Comparison of ENCODE assay signal across 8 mouse cellular contexts in genomic region chr12:16588396-16589042, GRCm38 (mm10). TPM values are rescaled to one million over a fixed set of nuclear protein-coding genes. Genes with fewer than 3 reads are reported as not detected.
A peak's percentile ranks its signal among the peaks of the same experiment; 100 is the strongest.
DNase-seq lines count a peak whose midpoint lies in the region; ATAC-seq and TF ChIP-seq lines count a peak whose summit lies in the region.

No protein-coding gene starts in this region.

- 21% methylated on average over 7 of the region's 7 CpGs for WGBS in embryonic facial prominence, embryonic 12.5 days
- 19% methylated on average over 7 of the region's 7 CpGs for WGBS in hindbrain, embryonic 12.5 days
- 29% methylated on average over 7 of the region's 7 CpGs for WGBS in limb, embryonic 15.5 days

- H3K4me2 ChIP-seq in embryonic facial prominence, embryonic 12.5 days (replicated peaks), result peak overlapping the region; percentile 71
- H3K4me2 ChIP-seq in hindbrain, embryonic 12.5 days (replicated peaks), result peak overlapping the region; percentile 79
- H3K4me2 ChIP-seq in limb, embryonic 15.5 days, result peak overlapping the region; percentile 70
- peak overlapping the region; percentile 87 for H3K4me2 ChIP-seq in myocyte (ENCODE audit: low read depth)

- no peaks in the 10 kb centered on the region for H3K9me3 ChIP-seq in embryonic facial prominence, embryonic 12.5 days
- H3K9me3 ChIP-seq in hindbrain, embryonic 12.5 days (replicated peaks), result no peaks in the 10 kb centered on the region
- H3K9me3 ChIP-seq in limb, embryonic 15.5 days, result no peaks in the 10 kb centered on the region

- H3K27ac ChIP-seq in embryonic facial prominence, embryonic 12.5 days, result no peak overlapping the region
- H3K27ac ChIP-seq in hindbrain, embryonic 12.5 days, result peak overlapping the region; percentile 84
- no peak overlapping the region for H3K27ac ChIP-seq in limb, embryonic 15.5 days

- H3ac ChIP-seq in myocyte (ENCODE audit: control insufficient read depth, insufficient read length), result no peak overlapping the region

- peak overlapping the region; percentile 79 for H3K4me3 ChIP-seq in embryonic facial prominence, embryonic 12.5 days
- H3K4me3 ChIP-seq in hindbrain, embryonic 12.5 days, result peak overlapping the region; percentile 56
- peak overlapping the region; percentile 72 for H3K4me3 ChIP-seq in limb, embryonic 15.5 days
- peak overlapping the region; percentile 50 for H3K4me3 ChIP-seq in myocyte

- H3K79me2 ChIP-seq in myocyte (ENCODE audit: control insufficient read depth, insufficient read depth), result peaks cover 4% of the 10 kb centered on the region

- H3K36me3 ChIP-seq in embryonic facial prominence, embryonic 12.5 days, result no peaks in the 10 kb centered on the region
- 0 out of 2 replicates have a peak, but pooled peaks cover 4% of the 10 kb centered on the region for H3K36me3 ChIP-seq in hindbrain, embryonic 12.5 days
- H3K36me3 ChIP-seq in limb, embryonic 15.5 days, result no peaks in the 10 kb centered on the region
- H3K36me3 ChIP-seq in myocyte (ENCODE audit: control insufficient read depth, insufficient read depth), result no peaks in the 10 kb centered on the region

- peaks cover 35% of the 10 kb centered on the region for H3K4me1 ChIP-seq in embryonic facial prominence, embryonic 12.5 days
- peaks cover 59% of the 10 kb centered on the region for H3K4me1 ChIP-seq in hindbrain, embryonic 12.5 days
- peaks cover 45% of the 10 kb centered on the region for H3K4me1 ChIP-seq in limb, embryonic 15.5 days

- H3K27me3 ChIP-seq in embryonic facial prominence, embryonic 12.5 days, result no peaks in the 10 kb centered on the region
- H3K27me3 ChIP-seq in hindbrain, embryonic 12.5 days, result no peaks in the 10 kb centered on the region
- H3K27me3 ChIP-seq in limb, embryonic 15.5 days, result no peaks in the 10 kb centered on the region
- no peaks in the 10 kb centered on the region for H3K27me3 ChIP-seq in myocyte (ENCODE audit: control insufficient read depth, insufficient read depth, insufficient read length)

- peak; percentile 29 for DNase-seq in urinary bladder, postnatal 14 days (ENCODE audit: low spot score)
- DNase-seq in urinary bladder, postnatal 10 days (ENCODE audit: low spot score), result no peak
- no peak for DNase-seq in gastrocnemius, postnatal 25 days
- no peak for DNase-seq in thymus, postnatal 10 days (ENCODE audit: low spot score in 2 of 2)

- no peak for ATAC-seq in embryonic facial prominence, embryonic 12.5 days (ENCODE audit: insufficient number of reproducible peaks, insufficient read depth, low FRiP score, low TSS enrichment)
- no peak for ATAC-seq in hindbrain, embryonic 12.5 days (ENCODE audit: low FRiP score)
- ATAC-seq in limb, embryonic 15.5 days (ENCODE audit: insufficient number of reproducible peaks, low FRiP score, low TSS enrichment, low read depth), result no peak

- no peak for TF ChIP-seq POLR2A in myocyte (IDR thresholded peaks at IDR 0.05; ENCODE audit: insufficient read length, low read depth)

- H3K9ac ChIP-seq in embryonic facial prominence, embryonic 12.5 days, result peak overlapping the region; percentile 55; the same call in 1 of the 2 replicates
- H3K9ac ChIP-seq in hindbrain, embryonic 12.5 days, result peak overlapping the region; percentile 74
- H3K9ac ChIP-seq in limb, embryonic 15.5 days, result no peak overlapping the region

TF ChIP-seq in myocyte, 11 proteins besides CTCF, POLR2A, EP300 and RAD21:
- TF ChIP-seq CEBPB (IDR thresholded peaks at IDR 0.05; ENCODE audit: insufficient read depth, poor library complexity, severe bottlenecking) (no peak), TCF12 (IDR thresholded peaks at IDR 0.05; ENCODE audit: insufficient read depth, poor library complexity, severe bottlenecking) (no peak), POLR2AphosphoS2 (IDR thresholded peaks at IDR 0.05; ENCODE audit: insufficient read length, low read depth) (no peak)

RNA-seq across cellular contexts. Expression of gene Lpin1, which starts 22.2 kb away (rescaled TPM):
- 8.0 and 8.8 TPM in 2 replicates for polyA plus RNA-seq in embryonic facial prominence, embryonic 12.5 days (2016; fragmentation: Nextera tagmentation; extraction: Ambion mirVana)
- 17.1 and 19.0 TPM in 2 replicates for polyA plus RNA-seq in hindbrain, embryonic 12.5 days (2016; fragmentation: Nextera tagmentation; extraction: Ambion mirVana)
- polyA plus RNA-seq in limb, embryonic 15.5 days (2015; fragmentation: Nextera tagmentation; extraction: Ambion mirVana), result 5.5 and 5.7 TPM in 2 replicates
- 4.6 TPM for polyA plus RNA-seq in myocyte (2012; fragmentation: generic; extraction: Trizol)
- 100 to 1,000 TPM; 174 to 193 TPM for total RNA-seq in gastrocnemius, postnatal 25 days (2021)
